Mouse (Mus musculus): ENCODE measurements around the gene Wdr90. TPM values are rescaled to one million over a fixed set of nuclear protein-coding genes. Genes with fewer than 3 reads are reported as not detected.

The Wdr90 gene
- polyA plus RNA-seq, 1 experiment from 2014 or later = 21.3 TPM

DNA sequence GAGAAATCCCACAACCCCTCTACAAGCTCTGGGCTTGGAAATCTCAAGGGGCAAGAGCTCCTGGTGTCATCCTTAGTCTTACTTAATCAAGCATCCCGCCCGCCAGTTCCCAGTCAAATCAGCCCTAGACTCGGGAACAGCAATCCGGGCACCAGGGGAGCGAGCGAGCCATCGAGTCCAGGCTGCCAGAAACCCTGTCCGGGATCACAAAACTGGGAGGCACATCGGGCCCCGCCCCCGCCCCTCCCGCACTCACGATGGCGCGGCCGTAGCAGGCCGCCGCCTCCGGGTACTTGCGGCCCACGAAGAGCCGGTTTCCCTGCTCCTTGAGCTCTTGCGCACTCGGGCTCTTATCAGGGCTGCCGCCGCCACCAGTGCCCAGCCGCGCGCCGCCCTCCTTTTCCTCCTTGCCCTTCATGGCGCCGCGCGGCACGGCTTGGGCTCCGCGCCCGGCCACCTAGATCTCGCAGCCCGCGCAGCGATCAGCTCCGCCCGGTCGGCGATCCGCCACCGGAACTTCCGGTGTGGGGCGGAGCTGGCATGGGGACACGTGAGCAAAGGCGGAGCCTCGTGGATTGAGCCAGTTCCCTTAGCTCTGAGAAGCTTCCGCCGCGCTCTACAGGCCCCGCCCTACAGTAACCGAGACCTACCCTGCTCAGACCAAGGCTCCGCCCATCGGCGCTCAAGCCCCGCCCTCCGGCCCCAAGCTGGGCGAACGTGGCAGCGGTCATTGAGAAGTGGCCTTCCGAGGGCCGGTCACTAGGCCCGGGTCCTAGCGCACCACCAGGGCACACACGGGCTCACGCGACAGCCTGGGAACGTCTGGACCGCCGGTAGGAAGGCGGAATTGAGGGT, 28.6 kb downstream of the Wdr90 start:
- Histone ChIP-seq H3K9me3 (no peaks in the 10 kb centered on the region), H3K36me3 (peaks cover 27% of the 10 kb centered on the region), H3K4me1 (peaks cover 78% of the 10 kb centered on the region), H3K4me3 (peak overlapping the region; percentile 77), H3K4me2 (peak overlapping the region; percentile 86), H3K9ac (peak overlapping the region; percentile 81), H3K27ac (peak overlapping the region; percentile 97), H3K27me3 (no peaks in the 10 kb centered on the region)
- under 1% methylated on average over 72 of the region's 77 CpGs for WGBS
- peak; percentile 91 for ATAC-seq (ENCODE audit: insufficient number of reproducible peaks, low FRiP score, low TSS enrichment, low read depth)

DNA sequence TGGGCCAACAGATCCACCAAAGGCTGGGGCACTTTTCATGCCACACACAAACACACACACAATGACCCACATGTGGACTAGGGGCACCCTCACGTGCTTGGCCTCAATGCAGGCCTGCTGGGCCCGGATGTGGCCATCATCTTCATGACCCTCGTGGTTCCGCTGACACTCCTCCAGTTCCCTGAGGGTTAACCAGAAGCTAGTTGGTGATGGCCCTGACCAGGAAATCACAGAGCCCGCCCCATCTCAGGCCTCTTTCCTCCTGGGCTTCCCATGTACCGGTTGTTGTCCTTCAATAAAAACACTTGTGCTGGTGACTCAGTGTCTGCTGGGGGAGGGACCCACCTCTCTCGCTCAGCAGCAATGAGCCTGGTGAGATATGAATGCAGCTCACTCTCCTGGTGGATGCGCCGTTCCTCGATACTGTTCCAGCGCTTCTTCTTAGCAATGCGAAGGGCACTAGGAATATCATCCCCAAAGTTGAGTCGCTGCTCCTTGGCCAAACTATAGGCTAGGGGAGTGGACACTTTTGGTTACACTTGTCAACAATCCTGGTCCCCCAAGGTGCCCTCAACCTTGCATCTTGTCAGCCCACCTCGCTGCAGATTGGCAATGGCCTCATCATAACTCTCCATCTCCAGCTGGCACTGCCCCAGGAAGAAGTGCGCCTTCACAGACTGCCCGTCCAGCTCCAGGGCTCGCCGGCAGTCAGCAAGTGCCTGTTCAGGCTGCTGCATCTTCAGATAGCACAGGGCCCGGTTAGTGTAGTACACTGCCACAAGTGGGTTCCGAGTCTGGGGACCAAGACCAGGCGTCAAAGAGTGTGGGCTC, 29.6 kb downstream of the Wdr90 start:
- peaks cover 36% of the 10 kb centered on the region for H3K36me3 ChIP-seq
- 57% methylated on average over 21 of the region's 21 CpGs for WGBS
- H3K9me3 ChIP-seq = no peaks in the 10 kb centered on the region

DNA sequence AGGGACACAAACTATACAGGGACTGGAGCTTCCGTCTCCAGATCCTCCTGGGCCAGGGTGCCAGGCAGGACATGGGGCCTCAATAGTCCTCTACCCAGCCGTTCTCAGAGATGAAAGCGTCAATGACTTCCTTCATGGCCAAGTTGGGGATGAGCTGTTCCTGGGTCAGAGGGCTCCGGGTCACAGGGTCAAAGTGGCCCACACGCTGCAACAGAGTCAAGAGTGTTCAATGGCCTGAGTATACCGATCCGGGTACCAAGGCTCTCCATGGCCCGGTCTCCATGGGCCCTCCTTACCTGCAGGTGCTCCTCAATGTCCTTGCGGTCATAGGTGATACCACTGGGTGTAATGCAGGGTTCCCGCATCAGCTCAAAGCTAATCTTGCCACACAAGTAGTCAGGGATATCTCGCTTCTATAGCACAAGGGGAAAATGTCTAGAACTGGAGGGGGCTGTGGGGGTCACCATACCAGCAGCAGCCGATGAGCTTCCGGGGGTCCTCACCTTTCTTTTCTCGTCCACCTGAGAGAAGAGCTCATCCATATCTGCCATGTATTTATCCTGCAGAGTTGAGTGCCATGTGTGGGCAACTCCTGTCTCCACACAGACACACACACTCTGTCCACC, 30.4 kb downstream of the Wdr90 start:
- Histone ChIP-seq H3K27me3 (no peaks in the 10 kb centered on the region), H3K9ac (0 out of 2 replicates have a peak overlapping the region, but pooled peaks have one; percentile 81), H3K4me1 (peaks cover 65% of the 10 kb centered on the region), H3K9me3 (no peaks in the 10 kb centered on the region), H3K27ac (peak overlapping the region; percentile 3; the same call in 1 of the 2 replicates), H3K4me3 (peak overlapping the region; percentile 77), H3K4me2 (peak overlapping the region; percentile 86), H3K36me3 (peaks cover 44% of the 10 kb centered on the region)
- no peak for ATAC-seq (ENCODE audit: insufficient number of reproducible peaks, low FRiP score, low TSS enrichment, low read depth)
- WGBS = 88% methylated on average over 14 of the region's 14 CpGs

More for the DNA sequence above, 29.6 kb downstream of the Wdr90 start:
- Histone ChIP-seq H3K27me3 (no peaks in the 10 kb centered on the region), H3K4me1 (peaks cover 70% of the 10 kb centered on the region), H3K4me3 (peak overlapping the region; percentile 77), H3K27ac (peak overlapping the region; percentile 97), H3K4me2 (peak overlapping the region; percentile 86), H3K9ac (peak overlapping the region; percentile 81)
- ATAC-seq (ENCODE audit: insufficient number of reproducible peaks, low FRiP score, low TSS enrichment, low read depth) = no peak

DNA sequence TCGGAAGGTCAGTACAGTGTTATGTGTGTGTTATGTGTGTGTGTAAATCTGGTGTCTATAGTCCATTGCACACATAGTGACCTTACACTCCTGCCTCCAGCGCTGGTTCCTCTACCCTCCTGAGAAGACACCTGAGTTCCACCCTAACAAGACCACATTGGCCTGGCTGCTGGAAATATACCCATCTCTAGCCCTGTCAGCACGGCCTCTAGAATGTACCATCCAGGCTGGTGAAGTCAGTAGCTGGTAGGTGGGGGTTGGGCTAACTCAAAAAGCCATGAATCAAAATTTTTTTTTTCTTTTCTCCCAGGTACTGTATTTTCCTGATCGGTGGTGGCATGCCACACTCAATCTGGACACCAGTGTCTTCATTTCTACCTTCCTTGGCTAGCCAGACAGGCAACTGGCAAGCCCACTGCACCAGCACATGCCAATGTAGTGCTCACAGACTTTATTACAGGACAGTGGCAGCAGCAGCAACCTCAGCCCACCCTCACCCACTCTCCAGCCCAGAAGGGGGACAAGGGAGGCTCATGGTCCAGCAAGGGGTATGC, 31.0 kb downstream of the Wdr90 start:
- Histone ChIP-seq H3K9ac (no peak overlapping the region), H3K4me1 (peaks cover 64% of the 10 kb centered on the region), H3K27me3 (no peaks in the 10 kb centered on the region), H3K9me3 (no peaks in the 10 kb centered on the region), H3K27ac (peak overlapping the region; percentile 3; the same call in 1 of the 2 replicates), H3K4me2 (peak overlapping the region; percentile 66), H3K36me3 (peaks cover 48% of the 10 kb centered on the region), H3K4me3 (peak overlapping the region; percentile 62)
- WGBS = 76% methylated on average over 4 of the region's 4 CpGs
- ATAC-seq (ENCODE audit: insufficient number of reproducible peaks, low FRiP score, low TSS enrichment, low read depth) = no peak

DNA sequence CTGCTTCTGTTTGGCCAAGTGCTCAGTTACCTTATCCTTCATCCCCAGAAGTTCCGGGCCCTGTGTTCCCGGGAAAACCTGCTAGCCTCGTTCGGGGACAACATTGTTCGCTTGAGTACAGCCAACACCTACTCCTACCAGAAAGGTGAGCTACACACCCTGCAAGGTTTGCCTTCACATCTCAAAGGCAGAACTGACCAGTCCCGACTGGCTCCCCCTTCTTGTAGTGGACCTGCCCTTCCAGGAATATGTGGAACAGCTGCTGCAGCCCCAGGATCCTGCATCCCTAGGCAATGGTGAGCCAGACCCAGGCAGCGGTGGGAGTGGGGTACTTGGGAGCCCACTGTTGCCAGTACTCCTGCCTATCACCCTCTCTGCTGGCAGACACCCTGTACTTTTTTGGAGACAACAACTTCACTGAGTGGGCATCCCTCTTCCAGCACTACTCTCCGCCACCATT, 31.7 kb downstream of the Wdr90 start:
- no peak for ATAC-seq (ENCODE audit: insufficient number of reproducible peaks, low FRiP score, low TSS enrichment, low read depth)
- Histone ChIP-seq H3K4me3 (peak overlapping the region; percentile 62), H3K4me1 (peaks cover 64% of the 10 kb centered on the region), H3K36me3 (peaks cover 42% of the 10 kb centered on the region), H3K27ac (peak overlapping the region; percentile 92), H3K9ac (peak overlapping the region; percentile 68), H3K9me3 (no peaks in the 10 kb centered on the region), H3K27me3 (no peaks in the 10 kb centered on the region), H3K4me2 (peak overlapping the region; percentile 66)
- 40% methylated on average over 8 of the region's 8 CpGs for WGBS

DNA sequence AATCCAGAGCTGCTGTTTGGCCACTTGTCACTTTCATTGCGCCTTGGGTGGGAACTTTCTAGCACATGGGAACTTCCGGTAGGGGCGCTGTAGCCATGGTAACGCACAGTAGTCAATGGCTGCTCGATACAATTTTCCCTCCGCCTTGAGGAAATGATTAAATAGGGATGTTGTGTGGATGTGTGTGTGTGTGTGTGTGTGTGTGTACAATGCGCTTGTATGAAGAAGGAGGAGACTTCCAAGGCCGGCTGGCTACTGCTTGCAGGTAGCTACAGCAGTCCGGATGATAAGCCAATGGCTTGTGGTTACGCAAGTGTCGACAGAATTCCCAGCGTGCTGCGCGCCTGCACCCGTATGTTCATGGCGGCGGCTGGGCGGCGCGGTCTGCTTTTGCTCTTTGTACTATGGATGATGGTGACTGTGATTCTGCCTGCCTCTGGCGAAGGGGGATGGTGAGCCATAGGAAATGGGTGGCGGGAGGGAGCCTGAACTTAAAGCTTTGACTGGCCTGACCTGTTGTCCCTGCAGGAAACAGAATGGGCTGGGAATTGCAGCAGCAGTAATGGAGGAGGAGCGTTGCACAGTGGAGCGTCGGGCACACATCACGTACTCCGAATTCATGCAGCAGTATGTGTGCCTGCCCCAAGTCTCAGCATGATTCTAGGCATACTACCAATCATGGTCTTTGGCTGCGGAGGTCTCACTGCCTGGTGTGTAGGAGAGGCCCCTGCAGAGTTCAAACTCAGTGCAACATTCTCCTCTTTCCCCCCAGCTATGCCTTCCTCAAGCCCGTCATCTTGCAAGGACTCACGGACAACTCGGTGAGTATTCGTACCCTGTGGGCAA, 32.4 kb downstream of the Wdr90 start, which contains the start of gene Jmjd8:
TSS of gene Jmjd8 (plus strand) at position 156 of the 846 bp plus-strand sequence.
- Histone ChIP-seq H3K36me3 (peaks cover 42% of the 10 kb centered on the region), H3K4me1 (peaks cover 64% of the 10 kb centered on the region), H3K4me2 (peak within 1 kb of the TSS; percentile 66), H3K9me3 (no peaks in the 10 kb centered on the region), H3K4me3 (peak within 1 kb of the TSS; percentile 62), H3K27me3 (no peaks in the 10 kb centered on the region), H3K27ac (peak within 1 kb of the TSS; percentile 92), H3K9ac (peak within 1 kb of the TSS; percentile 68)
- WGBS = 2% methylated on average over 32 of the region's 32 CpGs
- no peak for ATAC-seq (ENCODE audit: insufficient number of reproducible peaks, low FRiP score, low TSS enrichment, low read depth)

DNA sequence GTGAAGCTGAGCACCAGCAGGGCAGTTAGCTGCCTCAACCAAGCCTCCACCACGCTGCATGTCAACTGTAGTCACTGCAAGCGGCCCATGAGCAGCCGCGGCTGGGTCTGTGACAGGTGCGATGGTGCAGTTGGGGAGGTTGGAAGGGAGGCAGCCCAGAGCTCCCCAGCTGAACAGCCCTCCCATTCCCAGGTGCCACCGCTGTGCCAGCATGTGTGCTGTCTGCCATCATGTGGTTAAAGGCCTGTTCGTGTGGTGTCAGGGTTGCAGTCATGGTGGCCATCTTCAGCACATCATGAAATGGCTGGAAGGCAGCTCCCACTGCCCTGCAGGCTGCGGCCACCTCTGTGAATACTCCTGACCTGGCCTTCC, 33.1 kb downstream of the Wdr90 start:
- WGBS = 81% methylated on average over 8 of the region's 8 CpGs
- Histone ChIP-seq H3K27ac (peak overlapping the region; percentile 92), H3K36me3 (peaks cover 42% of the 10 kb centered on the region), H3K27me3 (no peaks in the 10 kb centered on the region), H3K4me3 (peak overlapping the region; percentile 62), H3K4me1 (peaks cover 65% of the 10 kb centered on the region), H3K9me3 (no peaks in the 10 kb centered on the region), H3K4me2 (peak overlapping the region; percentile 66), H3K9ac (peak overlapping the region; percentile 68; the same call in 1 of the 2 replicates)
- no peak for ATAC-seq (ENCODE audit: insufficient number of reproducible peaks, low FRiP score, low TSS enrichment, low read depth)

DNA sequence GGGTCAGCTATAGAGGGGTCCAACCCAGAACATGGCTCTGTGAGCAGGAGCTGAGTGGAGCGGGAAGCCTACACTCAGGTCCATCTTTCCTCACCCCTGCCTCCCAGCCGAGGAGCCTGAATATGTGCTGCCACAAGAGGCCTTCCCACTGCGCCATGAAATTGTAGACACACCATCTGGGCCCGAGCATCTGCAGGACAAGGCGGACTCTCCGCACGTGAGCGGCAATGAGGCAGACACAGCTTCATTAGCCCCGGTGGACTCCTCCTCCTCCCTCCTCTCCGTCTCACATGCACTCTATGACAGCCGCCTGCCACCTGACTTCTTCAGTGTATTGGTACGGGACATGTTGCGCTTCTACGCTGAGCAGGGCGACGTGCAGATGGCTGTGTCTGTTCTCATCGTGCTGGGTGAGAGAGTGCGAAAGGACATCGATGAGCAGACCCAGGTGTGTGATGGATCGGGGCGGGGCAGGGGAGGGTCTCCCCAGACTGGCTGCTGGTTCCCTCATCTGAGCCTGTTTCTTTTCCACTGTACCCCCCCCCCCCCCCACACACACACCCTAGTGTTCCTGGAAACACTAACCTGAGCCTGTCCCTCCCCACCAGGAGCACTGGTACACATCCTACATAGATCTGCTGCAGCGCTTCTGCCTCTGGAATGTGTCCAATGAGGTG, 33.6 kb downstream of the Wdr90 start:
- H3K4me1 ChIP-seq = peaks cover 65% of the 10 kb centered on the region
- peaks cover 42% of the 10 kb centered on the region for H3K36me3 ChIP-seq
- 90% methylated on average over 22 of the region's 22 CpGs for WGBS
- H3K9me3 ChIP-seq = no peaks in the 10 kb centered on the region
- H3K4me3 ChIP-seq = peak overlapping the region; percentile 62; the same call in 1 of the 2 replicates
- H3K9ac ChIP-seq = no peak overlapping the region
- H3K27ac ChIP-seq = 0 out of 2 replicates have a peak overlapping the region, but pooled peaks have one; percentile 92
- ATAC-seq (ENCODE audit: insufficient number of reproducible peaks, low FRiP score, low TSS enrichment, low read depth) = no peak
- H3K4me2 ChIP-seq = 0 out of 2 replicates have a peak overlapping the region, but pooled peaks have one; percentile 66
- no peaks in the 10 kb centered on the region for H3K27me3 ChIP-seq

DNA sequence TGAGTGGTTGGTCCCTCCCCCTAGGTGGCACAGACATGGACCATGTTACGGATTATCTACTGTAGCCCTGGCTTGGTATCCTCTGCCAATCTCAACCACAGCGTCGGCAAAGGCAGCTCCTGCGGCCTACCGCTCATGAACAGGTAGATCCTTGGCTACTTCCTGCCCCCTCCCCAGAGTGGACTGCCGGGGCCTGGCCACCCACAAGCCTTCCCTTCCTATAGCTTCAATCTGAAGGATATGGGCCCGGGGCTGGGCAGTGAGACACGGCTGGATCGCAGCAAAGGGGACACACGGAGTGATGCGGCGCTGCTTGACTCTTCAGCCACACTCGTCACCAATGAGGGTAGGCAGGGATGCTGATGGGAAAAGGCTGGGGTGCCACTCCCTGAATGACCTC, 34.3 kb downstream of the Wdr90 start:
- peaks cover 1% of the 10 kb centered on the region; the same call in 1 of the 2 replicates for H3K27me3 ChIP-seq
- H3K9me3 ChIP-seq = no peaks in the 10 kb centered on the region
- H3K4me2 ChIP-seq = no peak overlapping the region
- no peak overlapping the region for H3K4me3 ChIP-seq
- H3K9ac ChIP-seq = no peak overlapping the region
- 96% methylated on average over 13 of the region's 13 CpGs for WGBS
- ATAC-seq (ENCODE audit: insufficient number of reproducible peaks, low FRiP score, low TSS enrichment, low read depth) = no peak
- peaks cover 64% of the 10 kb centered on the region for H3K4me1 ChIP-seq
- H3K27ac ChIP-seq = no peak overlapping the region
- peaks cover 42% of the 10 kb centered on the region for H3K36me3 ChIP-seq

DNA sequence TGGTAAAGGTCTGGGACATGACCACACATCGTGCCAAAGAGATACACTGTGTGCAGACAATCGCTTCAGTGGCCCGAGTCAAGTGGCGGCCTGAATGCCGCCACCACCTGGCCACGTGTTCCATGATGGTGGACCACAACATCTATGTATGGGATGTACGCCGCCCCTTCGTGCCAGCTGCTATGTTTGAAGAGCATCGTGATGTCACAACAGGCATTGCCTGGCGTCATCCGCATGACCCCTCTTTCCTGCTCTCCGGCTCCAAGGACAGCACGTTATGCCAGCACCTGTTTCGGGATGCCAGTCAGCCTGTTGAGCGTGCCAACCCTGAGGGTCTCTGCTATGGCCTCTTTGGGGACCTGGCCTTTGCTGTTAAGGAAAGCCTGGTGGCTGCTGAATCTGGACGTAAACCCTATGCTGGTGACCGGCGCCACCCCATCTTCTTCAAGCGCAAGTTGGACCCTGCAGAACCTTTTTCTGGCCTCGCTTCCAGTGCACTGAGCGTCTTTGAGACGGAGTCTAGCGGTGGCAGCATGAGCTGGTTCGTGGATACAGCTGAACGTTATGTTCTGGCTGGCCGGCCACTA, 35.2 kb downstream of the Wdr90 start:
- Histone ChIP-seq H3K4me3 (no peak overlapping the region), H3K9me3 (no peaks in the 10 kb centered on the region), H3K4me1 (peaks cover 54% of the 10 kb centered on the region), H3K4me2 (no peak overlapping the region), H3K27ac (no peak overlapping the region), H3K27me3 (peaks cover 9% of the 10 kb centered on the region), H3K36me3 (peaks cover 37% of the 10 kb centered on the region), H3K9ac (no peak overlapping the region)
- no peak for ATAC-seq (ENCODE audit: insufficient number of reproducible peaks, low FRiP score, low TSS enrichment, low read depth)
- 95% methylated on average over 27 of the region's 27 CpGs for WGBS
